Mouse (Mus musculus): ENCODE measurements around the gene Egfl8.

DNA sequence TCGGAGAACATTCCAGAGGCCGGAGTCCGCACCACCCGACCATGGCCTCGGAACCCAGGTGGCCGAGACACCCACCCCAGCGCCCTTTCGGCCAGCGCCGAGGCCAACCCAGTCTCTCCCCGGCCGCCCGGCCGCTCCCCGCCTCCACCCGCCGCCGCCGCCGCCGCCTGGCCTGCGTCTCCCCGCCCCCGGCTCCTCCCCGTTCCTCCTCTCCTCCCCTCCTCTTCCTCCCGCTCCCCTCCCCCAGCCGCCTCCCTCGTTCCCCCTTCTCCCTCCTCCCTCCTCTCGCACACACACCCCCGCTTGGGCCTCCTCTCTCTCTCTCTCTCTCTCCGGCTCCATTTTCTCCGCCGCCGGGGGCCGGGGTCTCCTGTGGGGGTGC, 23.8 kb downstream of the Egfl8 start:
- TF ChIP-seq CTCF (IDR thresholded peaks at IDR 0.05; ENCODE audit: borderline replicate concordance, insufficient read depth, low read length) (no peak), POLR2A (IDR thresholded peaks at IDR 0.05; ENCODE audit: low read depth, low read length) (peak; percentile 81)

Data from embryonic fibroblast, embryonic 13.5 days (primary cell).